Mouse (Mus musculus): ENCODE results near the gene Pnck.

DNA sequence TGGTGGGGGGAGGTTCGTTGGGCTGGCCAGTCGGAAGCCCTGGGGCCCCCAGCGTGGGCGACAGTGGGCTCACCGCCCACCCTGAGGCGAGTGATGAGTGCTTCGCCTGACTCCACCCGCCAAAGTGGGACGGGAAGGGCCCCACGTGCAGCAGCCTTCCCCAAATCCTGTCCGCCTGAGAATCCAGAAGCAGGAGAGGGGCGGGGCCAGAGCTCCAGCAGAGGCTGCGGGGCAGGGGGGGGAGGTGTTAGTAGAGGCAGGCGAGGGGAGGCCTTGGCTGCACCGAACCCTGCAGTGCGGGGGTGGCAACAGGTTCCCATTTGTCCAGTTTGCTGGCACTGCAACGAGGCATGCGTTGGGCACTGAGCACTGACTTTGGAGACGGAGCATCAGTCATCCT, 22.5 kb downstream of the Pnck start:
- TF ChIP-seq CTCF (conservative IDR thresholded peaks at IDR 0.05 in 1 of 2, IDR thresholded peaks at IDR 0.05 in 1 of 2; ENCODE audit: low read depth in 2 of 2, low read length in 2 of 2) (no peak), ZNF384 (IDR thresholded peaks at IDR 0.05; ENCODE audit: low read depth, low read length) (no peak), MXI1 (IDR thresholded peaks at IDR 0.05; ENCODE audit: low read depth, low read length) (no peak), POLR2A (IDR thresholded peaks at IDR 0.05; ENCODE audit: low read depth, low read length) (no peak), SIN3A (IDR thresholded peaks at IDR 0.05; ENCODE audit: low read length) (no peak), CHD2 (IDR thresholded peaks at IDR 0.05; ENCODE audit: low read length) (no peak), MAFK (IDR thresholded peaks at IDR 0.05; ENCODE audit: insufficient replicate concordance, low read length) (no peak), EP300 (IDR thresholded peaks at IDR 0.05; ENCODE audit: low read length) (no peak), SMC3 (IDR thresholded peaks at IDR 0.05; ENCODE audit: low read depth, low read length) (no peak), MYC (IDR thresholded peaks at IDR 0.05; ENCODE audit: low read depth, low read length) (no peak), KAT2A (IDR thresholded peaks at IDR 0.05; ENCODE audit: insufficient replicate concordance, low read length) (no peak), ZC3H11A (IDR thresholded peaks at IDR 0.05; ENCODE audit: low read depth, low read length) (no peak)
